Mouse (Mus musculus): Measurements from ENCODE around the gene Pcx.

GRCm38 (mm10) chr19:4624406-4625178 is 114.3 kb downstream of the Pcx start:
- TF ChIP-seq CTCF (IDR thresholded peaks at IDR 0.05; ENCODE audit: borderline replicate concordance, control insufficient read depth, extremely low read depth, insufficient read depth, low read length, poor library complexity) (no peak), POLR2A (IDR thresholded peaks at IDR 0.05; ENCODE audit: control insufficient read depth, extremely low read depth, insufficient read depth, low read length, poor library complexity) (no peak)

Data from thymus, adult 2 months (tissue).